Mouse (Mus musculus) adipose tissue, adult 10 weeks (tissue): ENCODE results near the gene Ccdc36. TPM values are rescaled to one million over a fixed set of nuclear protein-coding genes. Genes with fewer than 3 reads are reported as not detected.

Experiments
- polyA plus RNA-seq: library from polyadenylated mRNA; stranded (reverse); fragments of 350-450 nt; fragmentation: Illumina TruSeq; extraction: RNeasy Lipid Tissue Mini Kit (QIAGEN cat#74804); gene quantifications from one replicate; pipeline ENCODE4 v1.2.3, GENCODE M21; 2014; ENCODE audit warnings: low read depth, low replicate concordance

Gene Ccdc36
- 0.40 TPM for polyA plus RNA-seq

DNA sequence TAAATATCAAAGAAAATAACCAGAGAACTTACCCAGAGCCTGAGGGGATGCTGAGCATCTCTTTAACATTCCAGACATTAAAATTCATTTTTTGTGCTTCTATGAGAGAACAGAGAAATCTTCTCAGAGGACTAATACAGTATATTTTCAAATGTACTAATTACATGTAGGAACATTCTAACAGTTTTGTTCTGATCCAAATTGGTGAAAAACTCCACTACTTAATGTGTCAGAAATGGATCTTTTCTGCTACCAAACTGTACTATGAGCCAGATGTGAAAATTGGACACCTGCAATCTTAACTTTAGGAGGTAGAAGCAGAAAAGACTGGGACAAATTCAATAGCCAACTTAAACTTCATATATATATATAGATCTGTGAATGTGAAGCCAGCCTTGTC, at the start of gene Ccdc36:
Gene Ccdc36, minus strand, starts transcription at position 101 of the 400 bp plus-strand sequence.

DNA sequence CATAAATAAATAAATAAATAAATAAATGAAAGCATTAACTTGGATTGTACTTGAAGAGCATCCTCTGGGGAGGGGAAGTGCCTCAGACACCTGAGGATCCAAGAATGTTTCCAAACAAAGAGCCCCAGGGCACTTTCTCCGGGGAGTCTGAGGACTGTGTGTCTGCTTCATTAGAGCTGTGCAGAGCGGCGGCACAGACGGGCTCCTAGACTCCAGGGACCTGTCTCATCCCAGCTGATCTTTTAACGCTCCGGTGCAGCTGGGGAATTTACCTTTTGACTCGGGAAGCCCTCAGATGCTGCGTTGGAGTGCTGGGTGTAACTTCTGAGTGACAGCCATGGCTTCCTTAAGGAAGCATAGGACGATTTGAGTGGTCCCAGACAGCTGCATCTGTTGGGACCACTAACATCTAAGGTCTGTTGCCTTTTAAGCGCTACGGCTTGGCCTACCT, 32.9 kb upstream of the Ccdc36 start, which contains the start of gene Klhdc8b:
Gene Klhdc8b, minus strand, starts transcription at position 401 of the 451 bp plus-strand sequence.

DNA sequence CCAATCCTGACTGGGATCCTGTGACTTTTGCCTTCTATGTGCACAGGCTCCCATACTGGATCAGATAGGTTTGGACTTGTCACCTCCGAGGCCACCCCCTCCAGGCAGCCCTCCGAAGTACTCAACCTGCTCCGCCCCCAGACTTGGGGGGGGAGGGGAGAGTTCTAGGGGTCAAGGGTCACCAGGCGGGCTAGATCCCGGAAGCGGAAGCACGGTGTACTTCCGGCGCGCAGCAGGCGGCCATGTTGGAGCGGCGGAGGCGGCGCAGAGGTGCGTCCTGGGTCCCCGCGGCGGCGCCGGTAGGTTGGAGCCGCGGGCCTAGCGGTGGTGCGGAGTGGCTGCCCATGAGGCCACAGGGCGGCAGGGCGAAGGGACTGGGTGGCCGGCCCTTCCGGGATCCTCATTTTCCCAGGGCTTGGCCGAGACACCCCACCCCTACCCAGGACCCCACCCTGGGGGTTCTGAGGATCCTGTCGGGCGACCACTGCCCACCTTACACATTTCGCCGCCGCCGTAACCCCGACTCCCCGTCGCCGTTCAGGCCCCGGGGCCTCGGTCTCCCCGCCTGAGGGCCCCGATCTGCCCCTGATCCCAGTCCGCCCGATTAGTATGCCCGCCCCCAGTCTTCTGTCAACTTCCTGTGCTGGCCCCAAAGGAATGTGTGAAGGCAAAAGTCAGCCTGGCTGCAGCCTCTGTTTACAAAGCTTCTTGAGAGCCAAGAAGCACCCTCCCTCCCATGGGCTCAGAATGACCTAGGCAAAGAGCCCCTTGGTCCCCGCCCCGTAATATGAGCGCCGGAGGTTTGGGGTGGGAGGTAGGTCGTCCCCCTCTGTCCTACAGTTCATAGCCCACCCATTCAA, 32.3 kb upstream of the Ccdc36 start, which contains the start of gene Ccdc71:
Gene Ccdc71, plus strand, starts transcription at position 209 of the 860 bp plus-strand sequence.

DNA sequence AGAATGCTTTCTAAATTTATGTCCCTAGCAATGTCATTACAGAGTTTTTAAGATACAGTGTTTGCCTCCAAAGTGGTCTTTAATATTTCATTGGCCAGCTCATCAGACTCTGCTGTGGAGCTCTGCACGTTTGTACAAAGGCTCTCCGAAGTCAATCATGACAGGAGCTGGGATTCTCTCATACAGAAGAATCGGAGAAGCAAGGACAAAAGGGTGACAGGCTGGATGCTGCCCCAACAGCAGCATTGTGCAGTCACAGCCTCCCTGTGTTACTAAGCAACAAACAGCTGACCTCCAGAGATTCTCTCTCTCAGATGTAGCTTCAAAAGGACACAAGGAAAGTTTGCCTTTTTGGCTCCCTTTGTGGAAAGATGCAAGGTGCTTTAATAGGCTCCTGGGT, 7.9 kb upstream of the Ccdc36 start, which contains the start of gene BC048562:
Gene BC048562, plus strand, starts transcription at position 301 of the 400 bp plus-strand sequence.

DNA sequence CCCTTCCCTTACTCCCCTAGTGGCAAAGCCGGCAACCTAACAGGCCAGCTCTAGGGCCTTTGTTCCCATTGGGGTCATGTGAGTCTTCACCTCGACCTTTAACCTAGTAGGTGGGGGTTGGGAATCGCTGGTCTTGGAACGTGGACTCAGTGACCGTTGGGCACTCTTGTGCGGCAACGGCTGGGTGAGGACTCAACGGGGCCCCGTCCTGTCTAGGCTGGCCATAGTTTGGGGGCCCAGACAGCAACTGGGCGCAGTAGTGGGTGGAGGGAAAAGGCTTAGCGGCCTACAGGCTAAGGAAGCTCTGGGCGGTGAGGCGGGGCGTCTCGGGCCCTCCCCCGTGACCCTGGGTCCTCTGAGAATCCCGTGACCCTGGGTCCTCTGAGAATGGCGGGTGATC, 35.6 kb downstream of the Ccdc36 start, which contains the start of gene 1700102P08Rik:
Gene 1700102P08Rik, plus strand, starts transcription at position 130 of the 400 bp plus-strand sequence.

Other genes starting within 250 kb of the Ccdc36 start
- gene Bsn, start 238.1 kb downstream of the Ccdc36 start, polyA plus RNA-seq, result 1.1 TPM
- 101 TPM for gene Dag1, start 164.5 kb downstream of the Ccdc36 start, polyA plus RNA-seq
- gene Nicn1, start 138.1 kb downstream of the Ccdc36 start, polyA plus RNA-seq, result 30.2 TPM
- gene Amt, start 131.6 kb downstream of the Ccdc36 start, polyA plus RNA-seq, result 35.7 TPM
- 287 TPM for gene Rhoa, start 122.4 kb downstream of the Ccdc36 start, polyA plus RNA-seq
- 60.6 TPM for gene Tcta, start 122.3 kb downstream of the Ccdc36 start, polyA plus RNA-seq
- gene Gpx1, start 89.6 kb downstream of the Ccdc36 start, polyA plus RNA-seq, result 621 TPM
- gene Usp4, start 80.6 kb downstream of the Ccdc36 start, polyA plus RNA-seq, result 60.8 TPM
- gene 1700102P08Rik, start 35.7 kb downstream of the Ccdc36 start, polyA plus RNA-seq, result 2.5 TPM
- 1.6 TPM for gene BC048562, start 8.0 kb upstream of the Ccdc36 start, polyA plus RNA-seq
- 20.1 TPM for gene Ccdc71, start 32.0 kb upstream of the Ccdc36 start, polyA plus RNA-seq
- gene Klhdc8b, start 33.1 kb upstream of the Ccdc36 start, polyA plus RNA-seq, result 61.8 TPM
- 122 TPM for gene Lamb2, start 51.3 kb upstream of the Ccdc36 start, polyA plus RNA-seq
- gene Usp19, start 62.1 kb upstream of the Ccdc36 start, polyA plus RNA-seq, result 99.3 TPM
- gene Qars, start 79.2 kb upstream of the Ccdc36 start, polyA plus RNA-seq, result 126 TPM
- gene Qrich1, start 88.3 kb upstream of the Ccdc36 start, polyA plus RNA-seq, result 68.9 TPM
- gene Impdh2, start 131.8 kb upstream of the Ccdc36 start, polyA plus RNA-seq, result 69.1 TPM
- 29.0 TPM for gene Ndufaf3, start 138.9 kb upstream of the Ccdc36 start, polyA plus RNA-seq
- gene Dalrd3, start 141.4 kb upstream of the Ccdc36 start, polyA plus RNA-seq, result 95.8 TPM
- 39.9 TPM for gene Wdr6, start 150.3 kb upstream of the Ccdc36 start, polyA plus RNA-seq
- 7.0 TPM for gene P4htm, start 169.2 kb upstream of the Ccdc36 start, polyA plus RNA-seq
- 41.7 TPM for gene Arih2, start 220.9 kb upstream of the Ccdc36 start, polyA plus RNA-seq
- 38.7 TPM for gene Slc25a20, start 233.6 kb upstream of the Ccdc36 start, polyA plus RNA-seq